Mouse (Mus musculus) intestine, embryonic 14.5 days (tissue): ENCODE data around the gene Cbll1. TPM values are rescaled to one million over a fixed set of nuclear protein-coding genes. Genes with fewer than 3 reads are reported as not detected.

Experiments used
- ATAC-seq: fragments of 200-750 bp; cut with Nextera tagmentation; replicated peaks from 2 replicates; pipeline ENCODE4 v1.8.0; 2017; ENCODE audit warnings: low read depth, moderate number of reproducible peaks, moderate TSS enrichment, moderate library complexity; ENCODE audit not compliant: low FRiP score, low TSS enrichment
- DNase-seq: peaks from one replicate; pipeline ENCODE4 v3.0.0-alpha.2; 2018; ENCODE audit warnings: low spot score
- H3K27ac ChIP-seq: fragments of 300-500 bp; sonication (generic); 2 replicates; pipeline ENCODE4 v1.5.1; 2014; ENCODE audit warnings: low read depth, mild to moderate bottlenecking, control low read depth
- H3K27me3 ChIP-seq: fragments of 300-500 bp; sonication (generic); replicated peaks from 2 replicates; pipeline ENCODE4 v1.6.1; 2014; ENCODE audit warnings: low read length, control low read depth; ENCODE audit not compliant: control insufficient read depth, insufficient read depth
- H3K36me3 ChIP-seq: fragments of 300-500 bp; sonication (generic); 2 replicates; pipeline ENCODE4 v1.6.1; 2014; ENCODE audit warnings: low read length, control low read depth; ENCODE audit not compliant: control insufficient read depth, insufficient read depth
- H3K4me1 ChIP-seq: fragments of 300-500 bp; sonication (generic); replicated peaks from 2 replicates; pipeline ENCODE4 v1.6.1; 2014; ENCODE audit warnings: low read length, control low read depth, mixed read lengths; ENCODE audit not compliant: control insufficient read depth, insufficient read depth
- H3K4me2 ChIP-seq: fragments of 300-500 bp; sonication (generic); 2 replicates; pipeline ENCODE4 v1.6.1; 2014; ENCODE audit warnings: low read length
- H3K4me3 ChIP-seq: fragments of 300-500 bp; sonication (generic); 2 replicates; pipeline ENCODE4 v1.5.1; 2014; ENCODE audit warnings: low read depth, low read length, control low read depth, mixed read lengths
- H3K9ac ChIP-seq: fragments of 300-500 bp; sonication (generic); 2 replicates; pipeline ENCODE4 v1.6.1; 2014; ENCODE audit warnings: mild to moderate bottlenecking, low read length
- H3K9me3 ChIP-seq: fragments of 300-500 bp; sonication (generic); 2 replicates; pipeline ENCODE4 v1.6.1; 2016; ENCODE audit warnings: low read length, control low read depth; ENCODE audit not compliant: control insufficient read depth
- WGBS: fragments of 180-500 bp; shearing (Covaris S2); extraction: QIAGEN DNeasy Blood & Tissue Kit; methylation state at CpG from one replicate; pipeline ENCODE4 v1.1.7; 2014; 5-methylcytosine and 5-hydroxymethylcytosine counted together
- polyA plus RNA-seq: library from polyadenylated mRNA; unstranded; fragments of >200 nt; fragmentation: Nextera tagmentation; extraction: Ambion mirVana; gene quantifications from 2 replicates; pipeline ENCODE4 v1.2.1, GENCODE M21; 2014

Gene Cbll1
- 17.4 and 19.1 TPM in 2 replicates for polyA plus RNA-seq

DNA sequence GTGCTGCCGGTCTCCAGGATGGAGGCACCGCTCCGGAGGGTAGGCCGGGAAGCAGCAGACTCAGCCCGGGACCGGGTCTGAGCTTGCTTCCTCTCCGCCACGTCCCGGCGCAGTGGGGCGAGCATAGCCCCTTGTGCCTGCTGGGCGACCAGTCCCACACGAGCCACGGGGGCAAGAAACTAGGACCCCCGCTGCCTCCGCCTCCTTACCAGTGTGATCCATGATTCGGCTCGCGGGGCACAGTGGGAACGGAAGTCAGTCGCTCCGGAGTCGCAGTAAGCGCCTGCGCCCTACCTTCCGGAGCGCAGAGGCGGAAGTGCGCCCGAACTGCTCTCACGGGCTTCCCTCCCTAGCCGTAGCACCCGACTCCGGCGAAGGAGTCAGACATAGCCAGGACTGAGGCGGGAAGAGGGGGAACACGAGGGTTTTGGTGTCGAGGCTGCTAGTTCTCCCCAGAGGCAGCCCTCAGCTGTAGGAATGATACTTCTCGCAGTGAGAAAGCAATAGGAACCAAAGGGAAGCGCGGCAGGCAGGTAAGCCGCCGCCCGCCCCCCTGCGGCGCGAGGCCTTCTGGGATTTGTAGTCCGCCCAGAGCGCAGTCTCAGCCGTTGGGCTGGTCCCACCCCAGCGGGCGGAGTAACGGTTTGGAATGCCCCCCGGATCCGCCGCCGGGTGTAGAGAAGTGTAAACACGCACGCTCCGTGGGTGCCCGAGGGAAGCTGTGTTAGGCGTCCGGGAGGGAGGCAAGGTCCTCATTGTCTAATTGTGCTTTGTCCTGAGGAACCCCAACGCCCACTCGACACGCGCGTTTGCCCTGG lies at the start of gene Cbll1:
Gene Cbll1 (minus strand): TSS at position 303 of the 818 bp plus-strand sequence.
- H3K27me3 ChIP-seq, result no peaks in the 10 kb centered on the region
- peaks cover 9% of the 10 kb centered on the region; the same call in 1 of the 2 replicates for H3K4me1 ChIP-seq
- H3K27ac ChIP-seq, result peak within 1 kb of the TSS; percentile 64
- DNase-seq, result peak; percentile 97
- peak within 1 kb of the TSS; percentile 98 for H3K4me2 ChIP-seq
- peak; percentile 99 for ATAC-seq
- peak within 1 kb of the TSS; percentile 75 for H3K9ac ChIP-seq
- WGBS, result under 1% methylated on average over 66 of the region's 68 CpGs
- H3K36me3 ChIP-seq, result peaks cover under 1% of the 10 kb centered on the region
- H3K4me3 ChIP-seq, result peak within 1 kb of the TSS; percentile 98
- no peaks in the 10 kb centered on the region for H3K9me3 ChIP-seq

- 71% methylated on average over 1 of the region's 1 CpGs for WGBS
- H3K27ac ChIP-seq, result no peak overlapping the region
- H3K27me3 ChIP-seq, result no peaks in the 10 kb centered on the region
- ATAC-seq (no peak), DNase-seq (no peak)
- no peaks in the 10 kb centered on the region for H3K36me3 ChIP-seq
- H3K4me3 ChIP-seq, result no peak overlapping the region
- H3K4me1 ChIP-seq, result no peaks in the 10 kb centered on the region
- no peak overlapping the region for H3K9ac ChIP-seq
- H3K9me3 ChIP-seq, result no peaks in the 10 kb centered on the region
- no peak overlapping the region for H3K4me2 ChIP-seq
Measured at GRCm38 (mm10) chr12:31546061-31546460, 46.6 kb upstream of the Cbll1 start.

DNA sequence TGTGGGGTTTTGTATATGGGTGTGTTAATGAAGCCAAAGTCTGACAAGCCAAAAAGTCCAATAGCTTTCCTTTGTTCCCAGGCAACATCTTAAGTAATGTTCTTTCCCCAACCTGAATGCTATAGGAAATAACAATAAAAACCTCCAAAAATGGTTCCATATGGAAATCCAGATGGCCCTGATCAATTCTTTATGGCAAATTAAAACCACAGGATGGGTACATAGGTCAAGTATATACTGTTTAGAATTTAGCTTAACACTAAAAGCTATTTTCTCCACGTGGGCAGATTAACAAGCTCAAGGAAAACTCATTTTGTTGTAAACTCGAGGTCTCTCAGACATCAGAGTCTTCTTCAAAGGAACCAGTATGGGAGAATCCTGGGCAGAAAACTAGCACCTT lies 45.8 kb upstream of the Cbll1 start:
- 28% methylated on average over 2 of the region's 2 CpGs for WGBS
- H3K9me3 ChIP-seq, result no peaks in the 10 kb centered on the region
- no peaks in the 10 kb centered on the region for H3K4me1 ChIP-seq

GRCm38 (mm10) chr12:31541541-31541940 lies 42.1 kb upstream of the Cbll1 start:
- ATAC-seq (no peak), DNase-seq (no peak)
- Histone ChIP-seq H3K4me1 (no peaks in the 10 kb centered on the region), H3K36me3 (no peaks in the 10 kb centered on the region), H3K9ac (no peak overlapping the region), H3K27me3 (no peaks in the 10 kb centered on the region), H3K4me2 (no peak overlapping the region), H3K9me3 (no peaks in the 10 kb centered on the region), H3K27ac (no peak overlapping the region), H3K4me3 (no peak overlapping the region)
- 83% methylated on average over 5 of the region's 5 CpGs for WGBS

More for the DNA sequence above, 45.8 kb upstream of the Cbll1 start:
- Histone ChIP-seq H3K27ac (no peak overlapping the region), H3K4me3 (no peak overlapping the region), H3K36me3 (no peaks in the 10 kb centered on the region), H3K27me3 (no peaks in the 10 kb centered on the region), H3K4me2 (no peak overlapping the region), H3K9ac (no peak overlapping the region)
- ATAC-seq, result no peak
- DNase-seq, result no peak

DNA sequence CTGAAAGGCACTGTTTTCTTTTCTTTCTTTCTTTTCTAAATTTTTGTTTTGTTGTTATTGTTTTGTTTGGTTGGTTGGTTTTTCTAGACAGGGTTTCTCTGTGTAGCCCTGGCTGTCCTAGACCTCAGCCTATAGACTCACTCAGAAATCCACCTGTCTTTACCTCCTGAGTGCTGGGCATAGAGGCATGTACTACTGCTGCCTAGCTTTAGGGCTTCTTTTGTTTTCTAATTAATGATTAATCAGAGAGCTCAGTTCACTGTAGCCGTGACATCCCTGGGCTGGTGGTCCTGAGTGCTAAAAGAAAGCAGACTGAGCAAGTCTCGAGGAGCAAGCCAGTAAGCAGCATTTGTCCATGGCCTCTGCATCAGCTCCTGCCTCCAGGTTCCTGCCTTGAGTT lies 40.4 kb upstream of the Cbll1 start:
- H3K4me2 ChIP-seq, result no peak overlapping the region
- H3K4me3 ChIP-seq, result no peak overlapping the region
- DNase-seq (no peak), ATAC-seq (no peak)
- H3K9me3 ChIP-seq, result no peaks in the 10 kb centered on the region
- no peaks in the 10 kb centered on the region for H3K36me3 ChIP-seq
- no peaks in the 10 kb centered on the region for H3K4me1 ChIP-seq
- 75% methylated on average over 2 of the region's 2 CpGs for WGBS
- no peaks in the 10 kb centered on the region for H3K27me3 ChIP-seq
- H3K27ac ChIP-seq, result no peak overlapping the region
- H3K9ac ChIP-seq, result no peak overlapping the region

DNA sequence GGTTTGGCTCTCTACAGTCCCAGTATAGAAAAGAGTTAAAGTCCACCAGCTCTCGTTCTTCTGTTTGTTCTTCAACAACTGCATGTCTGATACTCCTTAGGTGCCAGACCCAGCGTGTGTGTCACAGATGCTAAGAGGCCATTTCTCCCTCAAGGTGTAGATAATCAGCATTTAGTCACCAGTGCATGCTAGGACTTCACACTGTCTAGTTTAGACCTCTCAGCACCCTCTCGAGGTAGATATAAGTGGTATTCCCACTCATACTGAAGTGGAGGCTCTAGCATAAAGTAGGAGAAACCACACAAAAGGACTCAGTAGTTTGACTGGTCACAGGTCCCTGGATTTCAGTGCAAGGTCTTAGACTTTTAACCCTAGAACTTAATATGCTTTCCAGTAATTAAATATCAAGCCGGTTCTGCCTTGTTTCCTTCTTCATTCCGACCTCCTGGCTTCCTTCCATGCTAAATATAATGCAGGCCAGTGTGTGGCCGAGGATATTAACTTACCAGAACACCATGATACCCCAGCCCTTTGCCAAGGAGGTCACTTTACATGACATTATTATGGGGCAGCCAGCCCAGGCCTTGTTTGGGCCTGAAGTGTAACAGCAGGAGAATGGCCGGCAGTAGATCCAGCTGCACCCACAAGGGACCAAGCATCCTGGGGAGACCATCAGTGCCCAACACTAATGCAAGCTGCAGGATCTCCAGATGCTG lies 38.3 kb upstream of the Cbll1 start:
- no peak overlapping the region for H3K27ac ChIP-seq
- ATAC-seq (no peak), DNase-seq (no peak)
- no peaks in the 10 kb centered on the region for H3K27me3 ChIP-seq
- WGBS, result 65% methylated on average over 7 of the region's 7 CpGs
- H3K9me3 ChIP-seq, result no peaks in the 10 kb centered on the region
- no peaks in the 10 kb centered on the region for H3K36me3 ChIP-seq
- no peak overlapping the region for H3K4me3 ChIP-seq
- H3K4me1 ChIP-seq, result 0 out of 2 replicates have a peak, but pooled peaks cover 5% of the 10 kb centered on the region
- no peak overlapping the region for H3K9ac ChIP-seq
- H3K4me2 ChIP-seq, result no peak overlapping the region

DNA sequence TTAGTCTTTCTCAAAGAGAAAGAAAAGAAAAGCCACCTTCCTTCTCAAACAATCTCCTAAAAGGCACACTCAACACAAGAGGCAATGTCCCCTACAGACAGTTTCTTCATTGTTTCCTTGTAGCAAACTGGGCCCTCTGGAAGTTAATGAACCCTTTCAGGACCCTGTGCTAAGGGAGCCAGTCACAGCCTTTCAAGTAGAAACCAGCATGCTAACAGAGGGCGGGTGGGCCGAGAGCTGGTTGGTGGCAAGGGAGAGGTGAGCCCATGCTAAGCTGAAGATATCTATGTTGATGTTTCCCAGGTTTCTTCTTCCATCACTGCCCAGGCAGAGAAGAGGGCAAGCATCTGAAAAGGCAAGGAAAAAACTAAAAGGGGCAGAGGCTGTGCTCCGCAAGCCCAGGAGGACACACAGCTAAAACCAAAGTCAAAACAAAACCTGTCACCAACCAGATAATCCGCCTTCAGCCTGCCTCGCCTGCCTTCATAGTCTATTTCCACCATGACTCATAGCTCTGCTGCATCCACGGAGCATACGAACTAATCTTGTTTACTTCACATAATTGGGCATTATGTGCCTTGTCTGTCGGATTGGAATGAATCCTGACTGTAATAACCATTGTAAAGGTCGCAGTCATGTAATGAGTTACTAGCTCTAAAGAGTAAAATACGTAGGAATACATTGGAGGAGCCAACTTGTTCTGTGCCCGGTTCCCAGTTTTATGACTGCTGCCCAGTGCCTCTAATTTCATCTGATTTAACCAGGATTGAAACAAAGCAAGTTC lies 34.8 kb upstream of the Cbll1 start:
- ATAC-seq (no peak), DNase-seq (no peak)
- Histone ChIP-seq H3K4me3 (no peak overlapping the region), H3K9me3 (no peaks in the 10 kb centered on the region), H3K4me2 (no peak overlapping the region), H3K36me3 (no peaks in the 10 kb centered on the region), H3K9ac (no peak overlapping the region), H3K4me1 (0 out of 2 replicates have a peak, but pooled peaks cover 5% of the 10 kb centered on the region), H3K27ac (no peak overlapping the region), H3K27me3 (no peaks in the 10 kb centered on the region)
- 61% methylated on average over 11 of the region's 11 CpGs for WGBS

GRCm38 (mm10) chr12:31533218-31533908 lies 33.9 kb upstream of the Cbll1 start:
- H3K27me3 ChIP-seq, result no peaks in the 10 kb centered on the region

More at GRCm38 (mm10) chr12:31533218-31533908, 33.9 kb upstream of the Cbll1 start:
- DNase-seq (no peak), ATAC-seq (no peak)
- 29% methylated on average over 10 of the region's 10 CpGs for WGBS
- Histone ChIP-seq H3K4me2 (no peak overlapping the region), H3K9me3 (no peaks in the 10 kb centered on the region), H3K4me1 (0 out of 2 replicates have a peak, but pooled peaks cover 5% of the 10 kb centered on the region), H3K36me3 (no peaks in the 10 kb centered on the region), H3K4me3 (no peak overlapping the region), H3K27ac (no peak overlapping the region), H3K9ac (no peak overlapping the region)
